Mouse (Mus musculus) C2C12 (cell line): ENCODE data around the gene Trmt61a.

Experiments used
- CEBPB ChIP-seq: IDR thresholded peaks from one replicate; pipeline ENCODE4 v1.6.1; 2011; ENCODE audit warnings: low read depth, mild to moderate bottlenecking, control low read depth, moderate library complexity
- CTCF ChIP-seq: IDR thresholded peaks from one replicate; pipeline ENCODE4 v1.5.1; 2011; ENCODE audit not compliant: control insufficient read depth, insufficient read depth, insufficient read length

- no peak for TF ChIP-seq CEBPB
- no peak for TF ChIP-seq CTCF
Observed at GRCm38 (mm10) chr12:111671431-111671902, 6.4 kb upstream of the Trmt61a start.
